Mouse (Mus musculus) kidney, postnatal 10 days (tissue): ENCODE results near the gene Olfr294.

Experiments used
- DNase-seq: peaks from one replicate; pipeline ENCODE4 v3.0.0; 2021; ENCODE audit warnings: mixed read lengths

Olfr294 gene

DNA sequence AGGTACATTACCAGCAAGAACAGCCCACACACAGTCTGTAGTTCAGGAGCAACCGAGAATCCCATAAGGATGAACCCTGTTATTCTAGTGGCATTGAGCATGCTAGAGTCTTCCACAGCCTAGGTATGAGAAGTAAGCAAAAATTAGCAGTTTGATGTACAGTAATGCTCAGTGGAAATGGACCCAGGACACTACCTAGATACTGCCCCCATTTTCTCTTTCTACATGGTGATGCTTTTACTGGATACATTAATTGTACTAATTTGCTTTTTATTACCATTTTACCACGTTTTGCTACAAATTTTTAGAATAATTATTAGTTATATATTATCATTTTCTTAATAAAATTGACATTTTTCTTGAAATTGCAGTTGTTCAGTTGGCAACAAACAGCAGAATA lies at the start of gene Olfr294:
TSS of gene Olfr294 (minus strand) at position 101 of the 400 bp plus-strand sequence.
- no peak for DNase-seq

GRCm38 (mm10) chr7:86648761-86649160 lies 32.3 kb upstream of the Olfr294 start, which contains the start of gene Olfr293:
TSS of gene Olfr293 (plus strand) at chr7:86649061.
- DNase-seq = no peak

DNA sequence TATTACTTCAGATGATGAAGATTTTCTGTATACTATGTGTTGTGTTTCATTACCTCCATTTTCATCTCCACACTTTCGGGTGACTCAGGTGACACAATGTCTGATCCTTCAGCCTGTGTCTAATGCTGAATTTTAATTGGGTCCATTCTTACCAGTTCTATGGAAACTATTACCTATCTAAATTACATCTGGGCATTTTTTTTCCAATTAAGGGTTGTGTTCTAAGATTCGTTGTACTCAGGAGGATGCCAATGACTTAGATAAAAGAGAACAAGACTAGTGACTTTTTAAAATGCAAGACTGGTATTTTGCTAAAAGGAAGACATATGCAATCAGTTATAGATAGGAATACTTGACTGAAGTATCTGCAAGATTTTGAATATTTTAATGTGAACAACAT lies 32.9 kb downstream of the Olfr294 start, which contains the start of gene Olfr295:
TSS of gene Olfr295 (plus strand) at position 301 of the 400 bp plus-strand sequence.
- DNase-seq = no peak
